Mouse (Mus musculus): Measurements from ENCODE around the gene Ubl4b.

- TF ChIP-seq CTCF (IDR thresholded peaks at IDR 0.05; ENCODE audit: low read depth, low read length), result no peak
- TF ChIP-seq POLR2AphosphoS5 (IDR thresholded peaks at IDR 0.05; ENCODE audit: insufficient replicate concordance, low read depth, low read length), result no peak
- no peak for TF ChIP-seq GATA1 (IDR thresholded peaks at IDR 0.05; ENCODE audit: borderline replicate concordance, low read length)
- no peak for TF ChIP-seq TAL1 (conservative IDR thresholded peaks at IDR 0.05; ENCODE audit: low read depth, low read length)
- TF ChIP-seq GATA2 (IDR thresholded peaks at IDR 0.05; ENCODE audit: borderline replicate concordance, low read depth, low read length), result no peak
These were observed 45.3 kb upstream of the Ubl4b start for GRCm38 (mm10) chr3:107600127-107600526.
